Mouse (Mus musculus): ENCODE data around the gene Dusp3.
A peak's percentile ranks its signal among the peaks of the same experiment; 100 is the strongest.
"Not testable (repeated sequence)": the region's sequence is repeated elsewhere in the genome, so short reads cannot be mapped to it uniquely, and the experiment has no call there.

Gene Dusp3

DNA sequence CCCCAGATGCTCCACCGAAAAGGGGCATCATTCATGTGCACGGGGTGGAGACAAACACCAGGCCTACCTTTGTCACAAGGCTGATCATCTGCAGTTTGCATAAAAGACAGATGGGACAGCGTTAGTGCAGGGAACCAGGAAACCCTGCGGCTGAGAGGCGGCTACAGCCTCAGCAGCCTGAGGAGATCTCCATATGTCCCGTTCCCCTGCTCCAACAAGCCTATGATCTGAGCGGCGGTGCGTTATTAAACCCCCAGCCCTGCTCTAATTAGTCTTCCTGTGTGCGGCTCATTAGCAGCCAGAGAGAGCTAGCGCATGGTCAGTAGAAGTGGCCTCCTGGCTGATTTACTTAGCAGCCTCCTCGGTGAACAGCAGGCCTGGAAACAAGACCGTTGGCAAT, 23.3 kb upstream of the Dusp3 start:
- no peak for DNase-seq

DNA sequence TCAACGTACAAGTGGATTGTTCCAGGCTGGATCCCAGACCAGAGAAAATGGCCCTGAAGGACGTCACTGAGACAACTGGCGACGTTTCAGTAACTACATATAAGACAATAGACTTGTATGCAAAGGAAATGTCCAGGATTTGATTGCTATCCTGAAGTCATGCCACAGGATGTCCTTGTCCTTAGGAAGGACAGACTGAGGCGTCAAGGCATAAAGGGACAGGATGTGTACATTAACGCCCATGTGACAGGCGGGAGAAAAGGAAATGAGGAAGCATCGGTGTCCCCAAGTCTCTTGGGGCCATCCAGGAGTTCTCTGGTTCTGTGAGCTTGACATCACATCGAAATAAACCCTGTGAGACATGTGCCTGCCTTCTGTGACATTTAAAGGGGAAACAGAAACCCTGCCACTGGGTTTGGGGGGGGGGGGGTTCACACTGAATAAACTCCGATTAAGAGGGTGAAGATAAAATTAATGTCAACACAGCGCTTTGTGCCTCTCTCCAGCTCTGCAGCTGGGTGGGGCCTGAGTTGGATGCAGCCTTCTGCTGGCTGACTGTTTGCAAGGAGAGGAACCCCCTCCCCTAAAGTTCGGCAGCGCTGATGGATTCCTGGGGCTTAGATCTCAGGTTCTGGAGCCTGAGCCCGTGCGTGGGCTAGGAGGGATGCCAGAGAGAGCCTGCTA, 22.3 kb upstream of the Dusp3 start:
- DNase-seq, result no peak

DNA sequence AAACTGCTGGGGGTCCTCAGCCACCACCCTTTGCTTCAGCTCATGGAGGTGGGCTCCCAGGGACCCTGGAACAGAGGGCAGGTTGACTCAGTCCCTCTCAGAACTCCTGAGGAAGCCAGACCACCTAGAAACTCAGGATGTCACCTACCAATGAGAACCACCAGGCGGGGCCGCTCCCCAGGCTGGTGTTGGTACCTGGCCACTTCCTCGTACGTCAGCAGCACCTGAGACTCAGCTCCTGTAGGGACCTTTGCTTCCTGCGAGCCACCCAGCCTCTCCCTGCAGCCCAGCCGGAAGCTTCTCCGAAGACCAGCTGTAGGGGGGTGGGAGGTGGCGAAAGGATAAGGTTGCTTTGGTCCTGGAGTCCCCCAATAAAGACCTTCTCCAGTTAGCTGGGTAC, 21.6 kb upstream of the Dusp3 start:
- DNase-seq, result no peak

DNA sequence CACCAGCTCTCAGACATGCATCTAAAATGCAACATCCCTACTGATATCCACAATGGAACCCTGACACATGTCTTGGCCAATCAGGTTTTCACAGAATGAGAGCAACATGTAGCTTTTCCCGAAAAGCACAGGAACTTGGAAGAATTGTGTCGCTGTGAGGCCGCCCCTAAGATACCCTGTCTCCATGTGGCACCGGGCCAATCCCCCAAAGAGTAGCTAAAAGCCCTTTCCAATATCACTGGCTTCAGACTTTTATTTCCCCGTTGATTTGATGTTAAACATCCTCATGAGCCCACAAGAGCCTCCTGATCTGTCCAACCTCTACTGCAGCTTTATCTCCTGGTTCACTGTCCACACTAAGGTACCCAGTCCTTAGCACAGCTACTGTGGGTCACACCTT, 19.9 kb upstream of the Dusp3 start:
- DNase-seq, result no peak

DNA sequence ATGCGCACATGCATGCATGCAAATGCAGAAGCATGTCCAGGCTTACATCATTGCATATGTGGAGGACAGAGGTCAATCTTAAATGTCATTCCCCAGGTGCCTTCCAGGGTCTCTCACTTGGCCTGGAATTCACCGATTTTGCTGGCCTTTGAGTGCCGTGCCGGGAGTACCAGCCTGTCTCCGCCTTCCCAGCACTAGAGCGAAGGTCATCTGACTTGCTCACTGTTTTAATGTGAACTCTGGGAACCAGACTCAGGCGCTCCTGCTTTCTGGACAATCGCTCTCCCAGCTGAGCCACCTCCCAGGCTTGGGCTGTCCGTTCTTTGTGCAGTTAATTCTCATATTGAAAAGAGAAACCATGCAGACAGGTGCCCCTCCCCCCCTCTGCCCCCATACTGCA, 19.5 kb upstream of the Dusp3 start:
- peak; percentile 18 for DNase-seq

DNA sequence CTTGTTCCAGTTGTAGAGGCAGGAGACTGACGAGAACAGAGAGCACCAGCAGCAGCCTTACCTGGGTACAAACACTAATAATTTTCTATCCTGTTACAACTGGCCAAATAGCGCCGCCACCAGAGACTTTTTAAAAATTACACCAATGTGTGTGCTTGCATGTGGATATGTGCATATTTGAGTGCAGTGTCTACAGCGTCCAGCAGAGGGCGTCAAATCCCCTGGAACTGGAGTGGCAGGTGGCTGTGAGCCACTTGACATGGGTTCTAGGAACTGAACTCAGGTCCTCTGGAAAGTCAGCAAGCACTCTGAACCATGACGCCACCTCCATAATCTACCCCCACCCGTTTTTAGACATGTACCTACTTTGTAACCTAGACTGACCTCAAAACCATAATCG, 17.4 kb upstream of the Dusp3 start:
- DNase-seq, result no peak

DNA sequence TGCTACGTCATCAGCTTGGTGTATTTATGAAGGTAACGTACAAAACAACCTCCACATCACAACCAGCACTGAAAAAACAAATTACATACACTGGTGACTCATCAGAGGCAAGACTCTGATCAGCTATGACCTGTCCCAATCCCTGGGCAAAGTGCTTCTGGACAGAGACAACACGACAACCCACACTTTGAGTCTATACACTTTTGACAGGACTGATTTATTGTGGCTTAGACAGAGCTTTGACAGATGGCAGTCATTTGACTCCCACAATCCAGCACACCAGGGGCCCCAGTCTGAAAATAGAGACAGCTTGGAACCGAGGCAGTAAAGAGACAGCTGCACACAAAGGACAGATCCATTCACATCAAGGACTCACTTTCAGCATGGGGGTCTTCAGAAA, 12.7 kb upstream of the Dusp3 start:
- DNase-seq, result no peak

DNA sequence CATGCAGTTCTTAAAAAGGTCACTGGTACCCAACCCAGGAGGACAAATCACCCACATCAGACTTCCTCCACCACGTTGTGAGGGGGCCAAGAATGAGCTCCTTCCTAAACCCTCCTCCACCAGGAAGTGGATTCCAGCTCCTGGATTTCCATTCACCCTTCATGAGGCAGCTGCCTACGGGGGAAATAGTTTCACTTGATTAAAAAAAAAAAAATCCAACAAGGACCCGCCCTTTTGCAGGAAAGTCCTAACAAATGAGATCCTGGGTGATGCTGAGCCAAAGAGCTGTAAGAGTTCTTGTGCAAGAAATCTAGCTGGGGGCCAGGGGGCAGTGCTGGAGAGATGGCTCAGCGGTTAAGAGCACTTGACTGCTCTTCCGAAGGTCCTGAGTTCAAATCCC, 11.4 kb upstream of the Dusp3 start:
- peak; percentile 35 for DNase-seq

DNA sequence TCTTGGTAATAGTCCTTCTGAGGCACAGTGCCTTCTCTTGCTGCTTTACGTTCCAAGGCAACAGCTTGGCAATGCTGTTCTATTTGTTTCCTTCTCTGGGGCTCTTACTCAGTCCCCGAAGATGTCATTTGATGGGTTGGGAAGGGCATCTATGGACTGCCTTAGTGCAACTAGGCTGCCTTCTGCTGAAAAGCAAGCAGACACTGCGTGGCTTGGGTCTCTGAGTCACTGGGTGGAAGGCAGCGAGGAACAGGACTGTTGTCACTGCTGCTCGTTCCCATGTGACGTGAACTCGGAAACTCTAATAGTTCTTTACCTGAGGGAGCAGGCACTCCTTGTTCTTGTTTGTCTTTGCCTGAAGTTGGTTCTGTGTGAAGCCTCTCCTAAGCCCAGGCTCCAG, 9.1 kb upstream of the Dusp3 start:
- no peak for DNase-seq

DNA sequence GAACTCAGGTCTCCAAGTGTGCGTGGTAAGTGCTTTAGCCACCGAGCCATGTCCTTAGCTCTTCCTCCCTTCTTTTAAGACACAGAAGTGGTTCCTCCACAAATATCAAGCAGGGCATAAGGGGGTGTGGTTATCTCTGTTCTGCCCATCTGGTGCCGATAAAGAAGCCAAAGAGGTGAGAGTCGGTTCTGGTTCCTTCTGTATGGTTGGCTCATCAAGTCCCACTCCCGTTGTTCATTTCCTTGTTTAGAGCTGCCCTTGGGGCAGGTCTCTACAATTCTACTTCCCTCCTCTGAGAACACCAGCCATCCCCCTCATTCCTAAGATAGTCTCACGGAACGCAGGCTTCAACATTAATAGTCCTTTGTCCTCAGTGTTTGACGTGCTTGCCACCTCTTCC, 7.3 kb upstream of the Dusp3 start:
- no peak for DNase-seq

DNA sequence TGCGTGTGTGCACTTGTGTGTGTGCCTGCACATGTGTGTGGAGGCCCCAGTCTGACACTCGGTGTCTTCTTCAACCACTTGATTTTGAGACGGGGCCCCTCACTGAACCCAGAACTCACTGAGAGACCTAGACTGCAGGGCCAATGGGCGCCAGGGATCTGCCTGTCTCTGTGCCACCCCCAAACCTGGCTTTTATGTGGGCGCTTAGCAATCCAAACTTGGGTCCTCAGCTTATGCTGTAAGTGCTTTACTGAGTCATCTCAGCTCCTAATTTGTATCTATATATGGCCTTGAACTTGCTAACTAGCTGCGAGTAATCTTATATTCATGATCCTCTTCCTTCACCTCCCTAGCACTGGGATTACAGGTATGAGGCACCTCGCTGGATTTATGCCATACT, 5.6 kb upstream of the Dusp3 start:
- no peak for DNase-seq

DNA sequence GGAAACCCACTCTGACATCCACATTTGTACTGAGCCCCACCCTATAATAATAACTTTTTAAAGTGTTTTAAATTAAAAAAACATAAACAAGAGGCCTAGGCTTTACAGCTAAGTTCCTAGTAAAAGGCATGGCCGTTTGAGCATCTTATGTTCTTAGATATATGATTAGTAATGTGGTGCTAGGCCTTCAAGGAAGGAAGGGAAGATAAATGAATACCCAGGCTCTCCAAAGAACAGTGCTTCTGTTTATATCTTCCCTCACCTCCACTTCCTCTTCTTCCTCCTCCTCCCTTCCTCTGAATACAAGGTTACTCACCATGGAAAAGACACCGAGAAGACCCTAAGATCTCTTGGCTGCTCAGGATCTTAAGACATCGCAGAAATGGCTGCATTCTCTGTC, 5.0 kb upstream of the Dusp3 start:
- no peak for DNase-seq

DNA sequence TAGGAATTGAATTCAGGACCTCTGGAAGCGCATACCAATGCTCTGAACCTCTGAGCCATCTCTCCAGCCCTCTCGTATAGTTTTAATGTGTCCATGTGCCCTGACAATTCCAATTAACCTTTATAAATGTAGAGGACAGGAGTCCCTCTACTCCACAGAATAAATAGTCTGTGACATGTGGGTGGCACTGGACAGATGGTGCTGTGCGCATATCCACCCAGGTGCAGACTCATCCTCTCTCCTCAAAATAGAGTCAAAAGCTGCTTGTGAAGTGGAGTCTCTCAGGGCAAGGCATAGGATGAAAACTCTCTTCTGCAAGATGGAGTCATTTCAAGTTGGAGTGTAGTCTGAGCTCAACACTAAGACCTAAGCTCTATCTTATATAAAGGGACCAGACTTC, 3.4 kb upstream of the Dusp3 start:
- DNase-seq, result no peak

DNA sequence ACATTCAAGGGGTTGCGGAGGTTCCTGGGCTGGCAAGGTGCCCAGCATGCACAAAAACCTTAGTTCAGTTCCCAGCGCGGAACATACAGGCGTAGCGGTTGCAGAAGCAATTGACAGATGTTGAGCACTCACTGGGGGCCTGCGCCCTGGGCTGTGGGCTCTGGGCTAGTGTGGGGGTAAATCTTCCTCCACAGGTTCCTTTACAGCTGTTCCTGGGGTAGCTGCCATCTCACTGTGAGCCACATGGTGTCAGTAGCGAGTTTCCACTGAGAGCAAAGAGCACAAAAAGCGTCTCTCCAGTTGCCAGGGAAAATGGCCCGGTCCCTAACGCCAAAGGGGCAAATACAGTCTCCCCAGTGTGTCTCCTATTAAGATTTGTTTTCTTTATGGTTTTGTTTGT, 823 bp downstream of the Dusp3 start:
- DNase-seq, result peak; percentile 91

DNA sequence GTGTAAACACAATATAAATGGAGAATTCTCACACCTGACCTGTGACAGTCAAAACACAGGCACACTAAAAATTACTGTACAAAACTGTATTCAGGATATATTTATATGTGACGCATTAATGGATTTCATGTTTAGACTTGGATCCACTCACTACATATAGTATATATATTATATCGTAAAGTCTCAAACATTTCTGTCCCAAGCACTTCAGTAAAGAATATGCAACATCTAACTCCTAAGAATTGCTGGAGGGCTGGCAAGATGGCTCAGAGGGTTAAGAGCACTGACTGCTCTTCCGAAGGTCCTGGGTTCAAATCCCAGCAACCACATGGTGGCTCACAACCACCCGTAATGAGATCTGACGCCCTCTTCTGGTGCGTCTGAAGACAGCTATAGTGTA, 1.4 kb downstream of the Dusp3 start:
- DNase-seq, result not testable (repeated sequence)

DNA sequence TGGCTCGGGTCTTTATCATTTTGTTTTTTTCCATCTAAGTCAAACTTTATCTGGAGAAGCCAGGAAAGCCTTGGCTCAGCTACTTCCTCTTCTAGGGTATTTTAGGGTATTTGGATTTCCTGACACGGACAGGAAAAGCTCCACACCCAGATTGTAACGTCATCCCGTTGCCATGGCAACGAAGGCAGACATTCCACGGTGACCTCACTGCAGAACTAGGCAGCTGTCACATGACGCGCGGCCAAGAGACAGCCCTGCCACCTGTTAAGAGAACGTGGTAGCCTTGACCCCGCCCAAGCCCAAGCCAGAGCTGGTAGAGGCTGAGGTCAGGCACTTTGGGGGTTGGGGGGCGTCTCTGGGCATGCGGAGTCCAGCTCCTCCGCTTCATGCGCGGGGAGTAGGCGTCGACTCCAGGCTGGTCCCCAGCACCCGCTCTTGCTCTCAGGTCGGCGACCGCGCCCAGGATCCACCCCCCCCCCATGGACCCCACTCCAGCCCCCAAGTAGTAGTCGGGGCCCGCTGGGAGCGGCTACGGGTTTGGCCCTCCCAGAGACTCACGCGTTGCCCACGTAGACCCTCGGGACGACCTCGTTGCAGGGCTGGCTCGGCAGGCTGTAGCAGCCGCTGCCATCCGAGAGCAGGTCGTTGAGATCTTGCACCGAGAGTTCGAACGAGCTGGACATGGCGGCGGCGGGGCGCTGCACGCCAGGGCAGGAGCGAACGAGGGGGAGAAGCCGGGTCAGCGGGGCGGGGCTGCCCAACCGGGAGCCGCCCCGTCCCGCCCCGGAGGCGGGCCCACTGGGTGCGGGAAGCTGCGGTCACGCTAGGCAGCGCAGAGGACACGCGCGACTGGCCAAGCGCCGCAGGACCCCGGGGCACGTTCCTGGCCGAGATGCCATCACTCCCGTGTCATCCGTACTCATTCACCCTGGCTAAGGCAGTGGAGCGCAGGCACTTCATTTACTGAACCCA, 2.5 kb downstream of the Dusp3 start, which contains the start of gene Cfap97d1:
Gene Cfap97d1 (plus strand): TSS at position 226 of the 972 bp plus-strand sequence.
- DNase-seq, result peak; percentile 97

DNA sequence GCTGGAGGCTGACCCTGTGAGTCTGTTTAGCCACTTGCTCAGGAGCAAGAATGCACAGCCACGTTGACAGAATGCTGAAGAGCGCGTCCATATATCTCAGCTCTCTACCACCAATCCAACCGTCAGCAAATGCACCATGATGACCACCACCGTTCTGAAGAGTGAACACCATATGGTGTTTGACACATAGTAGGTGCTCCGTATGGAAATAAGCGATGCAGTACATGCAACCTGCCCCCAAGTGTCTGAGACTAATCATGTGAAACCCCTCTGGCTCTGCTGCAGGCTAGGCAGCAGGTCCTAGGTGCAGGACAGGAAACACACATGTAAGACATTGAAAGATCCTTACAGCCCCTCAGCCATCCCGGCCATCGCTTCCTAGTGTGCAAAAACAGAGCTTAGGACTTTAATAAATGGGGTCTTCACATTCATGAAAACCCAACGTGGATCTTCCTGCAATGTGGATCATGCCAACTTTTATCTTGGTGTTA, 3.3 kb downstream of the Dusp3 start:
- no peak for DNase-seq

DNA sequence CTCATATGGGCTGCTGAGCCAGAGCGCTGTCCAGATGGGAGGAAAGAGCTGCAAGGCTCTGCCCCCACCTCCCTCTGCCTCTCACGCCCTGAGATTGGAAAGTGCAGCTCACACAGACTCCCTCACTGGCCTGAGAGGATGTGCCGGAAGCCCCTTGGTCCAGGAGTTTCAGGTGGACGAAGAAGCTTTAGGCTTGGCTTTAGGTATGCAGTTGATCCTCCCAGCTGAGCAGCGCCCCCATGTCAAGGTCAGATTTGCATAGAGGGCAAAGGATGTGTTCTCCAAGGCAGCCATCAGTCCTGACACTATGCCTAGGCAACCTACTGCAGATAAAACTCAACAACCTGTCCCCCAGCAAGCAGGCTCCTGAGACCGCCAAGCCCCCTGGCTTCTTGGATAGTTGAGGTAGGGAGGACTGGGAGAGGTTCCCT, 3.8 kb downstream of the Dusp3 start:
- peak; percentile 59 for DNase-seq

DNA sequence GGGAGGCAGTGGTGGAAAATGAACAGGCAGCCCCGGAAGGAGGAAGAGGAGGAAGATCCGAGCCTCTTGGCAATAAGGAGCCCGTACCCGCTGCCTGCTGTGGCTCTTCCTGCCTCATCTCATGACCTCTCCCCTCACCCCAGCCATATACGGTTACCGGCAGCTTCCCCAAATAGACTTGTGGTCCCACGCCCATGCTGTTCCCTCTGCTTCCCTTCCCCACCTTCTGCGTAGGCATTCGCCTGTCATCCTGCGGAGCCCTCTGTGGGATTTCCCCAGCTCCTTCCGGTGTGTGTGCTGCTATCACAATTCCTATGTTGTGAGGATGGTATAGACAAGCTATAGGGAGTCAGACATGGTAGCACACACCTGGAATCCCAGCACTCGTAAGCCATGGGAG, 5.0 kb downstream of the Dusp3 start:
- no peak for DNase-seq

DNA sequence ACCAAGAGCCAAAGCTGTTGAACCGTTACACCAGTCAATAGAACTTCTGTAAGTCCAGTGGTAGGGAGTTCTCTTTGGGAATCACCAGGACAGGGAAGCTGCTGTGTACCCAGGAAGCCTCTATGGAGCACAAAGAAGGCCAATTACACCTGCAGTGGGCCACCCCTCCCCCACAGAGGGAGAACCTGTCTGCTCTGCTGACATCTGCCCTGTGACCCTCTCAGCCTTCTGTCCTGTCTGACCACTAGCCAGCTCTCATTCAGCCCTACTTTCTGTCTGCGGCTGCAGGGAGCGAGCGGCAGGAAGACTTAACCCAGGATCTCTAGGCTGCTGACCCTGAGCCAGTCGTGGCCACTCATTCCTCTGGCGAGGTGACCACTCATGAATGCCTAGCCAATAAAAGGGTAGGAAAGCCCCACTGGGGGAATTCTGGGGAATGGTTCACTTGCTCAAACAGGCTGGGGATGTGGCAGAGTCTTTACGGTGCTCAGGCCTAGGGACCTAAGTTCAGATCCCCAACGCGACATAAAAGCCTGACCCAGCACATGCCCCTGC, 6.1 kb downstream of the Dusp3 start:
- DNase-seq, result no peak

DNA sequence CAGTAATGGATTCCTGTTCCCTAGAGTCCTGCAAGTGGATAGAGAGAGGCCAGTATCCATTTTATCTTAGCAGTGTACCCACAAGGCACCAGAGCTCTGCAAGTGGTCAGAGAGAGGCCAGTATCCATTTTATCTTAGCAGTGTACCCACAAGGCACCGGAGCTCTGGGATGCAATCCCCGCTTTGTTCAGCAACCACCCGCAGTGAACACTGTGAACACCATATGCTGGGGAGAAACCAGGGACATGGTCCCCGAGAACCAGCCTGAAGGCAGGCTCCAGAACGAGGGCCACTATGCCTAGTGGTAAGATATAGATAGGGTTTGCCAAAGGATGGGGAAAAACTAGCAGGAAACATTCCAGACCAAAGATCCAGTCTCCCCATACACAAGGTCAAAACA, 7.7 kb downstream of the Dusp3 start:
- no peak for DNase-seq

DNA sequence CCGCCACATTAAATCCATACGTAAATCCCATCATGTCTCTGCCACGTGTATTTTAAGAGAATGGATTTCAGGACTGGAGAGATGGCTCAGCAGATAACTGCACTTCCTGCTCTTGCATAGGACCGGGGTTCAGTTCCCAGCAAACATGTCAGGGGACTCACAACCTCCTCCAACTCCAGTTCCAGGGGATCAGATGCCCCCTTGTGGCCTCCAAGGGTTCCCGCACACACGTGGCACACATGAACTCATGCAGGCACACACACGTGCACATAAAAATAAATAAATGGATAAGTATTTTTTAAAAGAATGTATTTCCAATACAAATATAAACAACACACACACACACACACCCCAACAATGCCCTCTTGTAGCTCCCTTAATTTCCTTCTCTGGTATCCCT, 9.9 kb downstream of the Dusp3 start:
- DNase-seq, result no peak

DNA sequence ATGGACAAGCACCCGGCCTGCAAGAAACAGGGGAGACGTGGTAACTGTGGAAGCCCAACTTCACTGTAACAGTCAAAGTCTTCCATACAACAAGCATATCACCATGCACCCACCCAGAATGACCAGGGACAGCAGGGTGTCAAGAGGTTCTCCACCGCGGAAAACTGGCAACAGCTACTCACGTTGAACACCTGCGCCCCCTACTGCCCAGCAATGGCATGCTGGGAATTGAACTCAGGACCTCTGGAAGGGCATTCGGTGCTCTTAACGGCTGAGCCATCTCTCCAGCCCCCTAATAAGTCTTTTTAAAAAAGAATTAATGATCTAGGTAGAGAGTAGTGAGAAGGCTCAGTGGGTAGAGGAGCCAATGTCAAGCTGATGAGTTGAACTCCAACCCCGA, 11.9 kb downstream of the Dusp3 start:
- DNase-seq, result no peak

DNA sequence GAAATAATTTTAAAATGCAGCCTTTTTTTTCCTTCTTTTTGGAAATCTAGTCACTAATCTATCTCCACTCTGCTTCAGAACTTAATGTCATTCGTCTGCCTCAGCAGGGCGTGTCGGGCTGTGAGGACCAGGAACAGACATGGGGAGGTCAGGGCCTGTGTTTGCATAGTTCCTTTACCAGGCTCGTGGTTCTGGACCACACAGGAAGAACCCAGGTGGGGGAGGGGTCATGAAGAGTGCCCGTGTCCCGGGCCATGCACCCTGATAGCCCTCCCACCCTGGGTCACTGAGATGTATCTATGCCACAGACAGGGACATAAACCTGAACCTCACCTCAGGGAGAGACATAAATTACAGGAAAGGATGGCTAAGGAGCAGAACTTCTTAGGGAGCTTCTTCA, 12.6 kb downstream of the Dusp3 start:
- no peak for DNase-seq
